Mouse (Mus musculus): ENCODE measurements at regions not wholly inside any gene's neighbourhood (a gene's known extent, or its start where the extent isn't known, plus 50 kb on each side); places are given as distances from the start of the nearest gene placed in this dataset.

DNA sequence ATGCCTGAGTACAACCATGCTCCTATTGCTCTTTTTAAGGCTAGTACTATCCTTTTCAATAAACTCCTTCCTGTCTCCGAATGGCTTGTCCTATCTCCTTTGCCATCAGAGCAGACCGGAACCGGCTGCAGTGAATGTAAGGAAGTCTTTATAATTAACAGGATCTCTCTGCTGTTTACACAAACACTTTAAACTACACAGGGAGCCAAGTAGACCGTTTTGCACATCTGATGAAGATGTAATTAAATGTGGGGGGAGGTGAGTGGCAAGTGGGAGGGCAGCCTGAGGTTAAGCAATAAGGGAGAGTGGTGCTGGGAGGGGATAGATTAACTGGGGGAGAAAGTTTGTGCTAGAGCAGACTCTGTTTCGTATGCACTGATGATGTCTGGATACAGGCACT lies 561.9 kb downstream of the Dhx35 start:
- no peak for DNase-seq (ENCODE audit: low spot score)

- DNase-seq (ENCODE audit: low spot score), result no peak
Observed at GRCm38 (mm10) chr2:159361371-159361770, 566.8 kb downstream of the Dhx35 start.

DNA sequence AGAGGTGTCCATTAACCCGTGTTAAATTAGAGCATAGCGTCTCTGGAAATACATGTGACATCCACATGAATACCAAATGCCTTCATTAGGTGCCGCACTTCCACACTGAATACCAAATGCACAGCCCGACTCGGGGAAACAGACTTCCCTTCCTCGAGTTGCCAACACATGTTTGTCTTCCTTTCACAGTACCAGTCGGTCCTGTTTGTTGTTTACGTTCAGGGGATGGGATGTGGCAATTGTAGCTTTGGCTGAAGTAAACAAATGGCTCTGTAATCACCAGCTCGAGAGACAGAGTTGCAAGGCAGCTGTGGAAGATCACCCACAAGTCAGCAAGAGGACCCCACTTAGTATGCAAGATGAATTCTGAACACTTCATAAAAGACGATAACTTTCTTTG lies 598.3 kb downstream of the Dhx35 start:
- DNase-seq (ENCODE audit: low spot score), result no peak

DNA sequence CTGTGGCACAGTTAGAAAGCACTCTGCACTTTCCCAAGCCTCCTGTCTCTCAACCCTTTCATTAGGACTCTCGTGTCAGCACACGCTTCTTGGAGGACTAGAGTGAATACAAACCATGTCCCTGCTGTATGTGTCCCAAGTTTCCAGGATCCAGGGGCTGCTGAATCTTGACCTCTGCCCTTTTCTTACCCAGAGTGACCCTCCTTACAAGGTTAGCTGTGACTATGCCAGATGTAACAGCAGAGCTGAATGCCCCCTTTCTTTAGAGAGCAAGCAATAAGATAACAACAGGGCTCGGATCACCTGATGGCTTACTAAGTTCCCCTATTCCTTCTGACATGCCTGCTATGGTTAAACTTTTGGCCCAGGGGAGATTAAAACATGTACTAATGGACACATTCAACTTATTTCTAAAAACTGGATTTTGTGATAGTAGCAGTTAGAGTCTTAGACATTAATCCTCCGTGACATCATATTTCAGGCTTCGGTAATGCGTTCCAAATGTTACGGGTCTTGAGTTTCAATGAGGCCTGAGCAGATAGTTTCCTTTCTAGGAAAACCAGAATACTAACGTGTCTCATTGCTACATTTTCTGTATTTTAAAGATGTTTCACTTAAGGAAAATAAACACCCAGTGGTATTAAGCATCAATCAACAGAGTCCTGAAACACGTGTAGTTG lies 607.0 kb downstream of the Dhx35 start:
- no peak for DNase-seq (ENCODE audit: low spot score)

DNA sequence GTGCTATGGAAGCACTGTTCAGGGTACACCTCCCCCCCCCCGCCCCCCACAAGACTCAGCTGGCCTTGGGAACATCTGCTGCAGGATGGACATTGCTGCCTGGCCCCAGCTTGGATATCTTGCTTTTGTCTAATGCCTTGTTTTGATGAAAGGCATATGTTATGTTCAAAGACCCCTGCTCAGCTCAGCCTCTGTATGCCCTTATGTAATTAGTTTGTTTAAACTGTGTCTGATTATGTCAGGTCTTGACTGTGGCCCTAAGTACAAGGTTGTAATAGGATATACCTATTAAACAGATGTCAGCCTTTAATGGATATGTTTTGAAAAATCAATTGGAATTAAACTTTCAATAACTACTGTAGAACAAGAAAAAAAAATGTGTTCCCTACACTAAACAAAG lies 610.3 kb downstream of the Dhx35 start:
- no peak for DNase-seq (ENCODE audit: low spot score)

- no peak for DNase-seq (ENCODE audit: low spot score)
Observed at GRCm38 (mm10) chr2:159414599-159414998, 620.0 kb downstream of the Dhx35 start.

- no peak for DNase-seq (ENCODE audit: low spot score)
Observed at GRCm38 (mm10) chr2:159418371-159418940, 623.8 kb downstream of the Dhx35 start.

DNA sequence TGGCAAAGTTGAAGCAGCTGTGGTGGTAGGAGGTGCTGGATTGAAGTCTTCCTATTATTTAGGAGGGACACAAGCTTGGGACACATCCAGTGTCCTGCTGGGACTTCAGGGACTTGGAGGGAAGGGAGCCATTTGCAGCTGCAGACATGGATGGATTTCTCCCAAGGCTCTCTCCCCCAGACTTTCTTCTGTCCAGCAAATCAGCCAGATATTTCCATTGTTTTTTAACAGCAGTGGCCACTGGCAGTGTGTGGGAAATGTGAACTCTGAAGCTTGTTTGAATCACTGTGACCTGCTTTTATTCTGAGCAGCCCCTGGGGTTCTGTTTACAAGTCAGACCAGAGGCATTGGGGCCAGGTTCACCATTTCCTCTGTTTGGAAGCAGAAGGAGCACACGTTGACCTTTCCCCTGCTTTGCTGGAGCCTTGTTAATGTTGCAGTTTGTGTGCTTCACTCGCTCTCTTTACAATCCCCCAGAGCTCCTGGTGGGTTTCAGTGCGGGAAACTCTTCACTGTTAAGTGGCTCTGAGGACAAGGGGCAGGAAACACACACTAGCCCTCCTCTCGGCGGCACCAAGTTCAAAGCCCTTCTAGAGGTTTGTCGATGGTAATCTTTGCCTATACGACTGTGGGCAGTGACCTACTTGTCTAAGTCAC lies 627.8 kb downstream of the Dhx35 start:
- no peak for DNase-seq (ENCODE audit: low spot score)

- no peak for DNase-seq (ENCODE audit: low spot score)
Observed at GRCm38 (mm10) chr2:159428201-159428600, 633.6 kb downstream of the Dhx35 start.

DNA sequence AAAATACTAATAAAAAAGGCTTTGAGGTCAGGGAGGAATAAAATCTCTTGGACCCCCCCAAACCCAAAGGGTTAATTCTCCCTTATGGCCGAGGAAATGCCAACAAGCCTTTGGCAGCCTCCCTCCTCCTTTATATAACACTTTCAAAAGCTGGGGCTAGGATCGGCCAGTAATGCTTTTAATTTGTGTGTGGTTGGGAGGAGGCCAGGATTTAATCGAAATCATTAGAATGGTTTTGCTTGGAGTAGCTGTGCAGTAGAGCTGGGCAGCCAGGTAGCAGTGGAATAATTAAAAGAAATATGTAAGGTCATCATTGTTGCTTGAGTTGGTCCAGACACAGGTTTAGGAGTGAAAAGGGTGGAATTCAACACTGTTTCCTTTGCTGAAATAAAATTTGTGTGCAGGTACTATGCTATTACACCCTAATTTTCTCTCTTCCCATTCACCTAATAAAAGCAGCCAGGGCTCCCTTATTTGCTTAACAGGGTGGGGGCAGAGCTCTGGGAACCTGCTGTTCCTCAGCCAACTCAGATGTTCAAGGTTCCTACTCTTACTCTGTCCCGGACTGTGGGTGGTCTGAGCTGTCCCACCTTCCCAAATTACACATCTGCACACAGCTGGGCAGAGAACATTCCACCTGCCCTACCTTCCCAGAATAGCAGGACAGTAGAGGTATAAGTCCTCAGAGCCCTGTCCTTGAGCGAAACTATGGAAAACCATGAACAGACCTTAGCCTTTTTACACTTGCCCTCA lies 636.1 kb downstream of the Dhx35 start:
- DNase-seq (ENCODE audit: low spot score), result no peak

DNA sequence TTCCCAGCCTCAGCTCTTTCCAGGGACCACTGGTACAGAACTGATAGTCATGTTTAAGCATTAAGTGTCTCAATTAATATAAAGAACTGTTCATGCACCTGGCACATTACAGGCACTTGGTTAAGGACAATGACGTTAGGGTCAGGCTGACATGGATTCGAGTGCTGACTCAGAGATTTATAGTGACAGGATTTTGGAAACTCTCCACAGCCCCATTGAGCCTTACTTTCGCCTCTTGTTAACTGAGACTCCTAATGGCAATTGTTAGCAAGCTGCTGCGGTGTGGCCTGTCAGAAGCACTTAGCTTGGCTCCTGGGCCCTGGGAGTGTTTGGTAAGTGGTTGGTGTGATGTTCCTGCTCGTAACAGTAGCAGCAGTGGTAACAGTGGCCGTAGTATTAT lies 644.4 kb downstream of the Dhx35 start:
- no peak for DNase-seq (ENCODE audit: low spot score)

GRCm38 (mm10) chr2:159443581-159443980 lies 649.0 kb downstream of the Dhx35 start:
- DNase-seq (ENCODE audit: low spot score), result peak; percentile 18

DNA sequence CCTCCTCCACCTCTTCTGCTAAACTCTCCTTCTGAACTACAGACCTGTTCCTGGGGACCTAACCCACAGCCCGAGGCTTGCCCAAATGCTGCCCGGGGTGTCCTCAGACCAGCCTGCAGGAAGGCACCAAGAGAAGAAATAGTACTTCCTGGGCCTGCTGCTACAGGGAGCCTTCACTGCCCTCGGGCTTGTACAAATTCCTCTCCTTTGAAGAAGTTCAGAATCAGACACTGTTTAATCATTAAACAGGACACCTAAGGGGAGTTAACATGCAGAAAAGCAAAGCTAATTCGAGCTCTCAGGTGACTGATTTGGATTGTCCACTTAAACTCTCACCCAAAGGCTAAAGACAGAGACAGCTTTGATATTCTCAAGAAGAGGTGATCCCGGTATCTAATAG lies 651.8 kb downstream of the Dhx35 start:
- DNase-seq (ENCODE audit: low spot score), result no peak

- no peak for DNase-seq (ENCODE audit: low spot score)
Observed at GRCm38 (mm10) chr2:159446886-159447285, 652.3 kb downstream of the Dhx35 start.

DNA sequence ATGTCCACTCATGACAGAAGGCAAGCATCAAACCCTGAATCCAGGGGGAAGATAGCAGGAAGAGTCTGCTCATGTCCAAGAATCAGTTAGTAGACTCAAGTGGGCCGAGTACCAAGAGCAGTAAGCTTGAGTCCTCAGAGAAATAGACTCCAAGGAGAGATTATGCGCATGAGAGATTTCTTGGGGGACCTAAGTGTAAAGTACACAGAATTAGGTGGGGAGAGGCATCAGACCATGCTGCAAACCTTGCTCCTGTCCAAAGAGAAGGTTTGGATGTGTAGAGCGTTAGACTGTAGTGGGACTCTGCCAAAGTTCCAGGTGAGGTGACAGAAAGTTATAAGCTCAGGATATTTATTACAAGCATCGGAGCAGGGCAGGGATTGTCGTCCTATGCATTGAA lies 654.4 kb downstream of the Dhx35 start:
- no peak for DNase-seq (ENCODE audit: low spot score)

DNA sequence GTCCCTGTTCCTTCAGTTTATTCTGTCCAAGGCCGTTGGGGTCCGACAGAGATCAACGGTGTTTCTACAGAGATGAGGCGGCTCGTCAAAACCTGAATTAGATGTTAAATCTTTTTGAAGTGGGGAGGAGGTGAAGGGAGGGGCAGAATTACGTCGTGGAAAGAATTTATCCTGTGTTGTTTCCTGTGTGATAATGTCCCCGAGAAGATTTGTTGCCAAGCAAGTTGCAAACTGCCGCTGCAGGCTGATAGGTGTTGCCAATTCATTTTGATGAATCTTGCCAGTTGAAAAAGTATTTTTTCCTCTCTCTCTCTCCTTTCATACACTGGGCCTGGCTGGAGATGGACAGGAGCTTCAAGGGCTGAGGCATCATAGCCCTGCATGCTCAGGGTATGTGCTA lies 656.8 kb downstream of the Dhx35 start:
- DNase-seq (ENCODE audit: low spot score), result no peak

DNA sequence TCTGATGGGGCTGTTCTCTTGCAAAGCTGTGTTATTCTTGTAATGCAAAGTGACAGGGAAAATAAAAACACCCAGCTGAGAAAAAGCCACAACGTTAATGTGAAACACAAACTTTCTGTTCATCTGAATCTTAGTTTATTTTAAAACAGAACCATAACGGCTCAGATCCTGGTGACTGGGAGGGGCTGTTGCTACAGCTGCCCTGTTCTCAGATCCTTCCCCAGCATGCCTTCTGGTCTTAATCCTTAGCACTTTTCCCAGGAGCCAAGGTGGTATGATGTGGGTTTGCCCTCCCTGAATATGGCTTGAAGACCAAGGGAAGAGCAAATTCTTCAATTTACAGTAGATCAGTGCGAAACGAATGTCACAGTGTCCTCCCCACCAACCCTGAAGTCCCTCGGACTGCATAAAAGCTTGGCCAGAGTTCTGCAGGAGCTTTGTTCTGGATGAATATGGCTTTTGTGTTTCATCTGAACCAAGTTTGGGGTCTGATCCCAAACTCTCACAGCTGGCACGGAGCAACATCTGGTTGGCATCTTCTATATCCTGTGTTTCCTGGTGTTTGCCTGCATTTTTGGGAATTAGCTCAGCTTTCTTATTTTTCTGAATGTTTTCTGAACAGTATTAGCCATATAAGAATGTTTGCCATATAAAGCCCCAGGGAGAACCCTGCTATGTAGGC lies 686.9 kb downstream of the Dhx35 start:
- no peak for DNase-seq (ENCODE audit: low spot score)

DNA sequence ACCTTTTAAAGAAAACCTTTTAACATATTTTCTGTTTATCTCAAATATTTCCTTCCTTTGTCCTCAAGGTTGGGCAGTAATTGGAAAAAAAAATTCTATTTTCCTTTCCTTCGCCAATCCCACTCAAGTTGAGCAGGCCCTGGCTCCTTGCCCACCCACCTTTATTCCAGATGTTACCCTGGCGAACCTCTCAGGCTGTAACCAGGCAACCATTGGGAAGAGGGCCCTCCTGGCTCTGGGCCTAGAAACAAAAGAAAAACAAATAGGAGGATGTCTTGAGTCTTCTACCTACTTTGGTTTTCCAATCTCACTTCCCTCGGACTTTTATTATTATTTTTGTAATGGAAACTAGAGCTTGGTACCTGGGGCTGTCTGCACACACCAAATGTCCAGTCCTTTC lies 696.5 kb downstream of the Dhx35 start:
- no peak for DNase-seq (ENCODE audit: low spot score)

DNA sequence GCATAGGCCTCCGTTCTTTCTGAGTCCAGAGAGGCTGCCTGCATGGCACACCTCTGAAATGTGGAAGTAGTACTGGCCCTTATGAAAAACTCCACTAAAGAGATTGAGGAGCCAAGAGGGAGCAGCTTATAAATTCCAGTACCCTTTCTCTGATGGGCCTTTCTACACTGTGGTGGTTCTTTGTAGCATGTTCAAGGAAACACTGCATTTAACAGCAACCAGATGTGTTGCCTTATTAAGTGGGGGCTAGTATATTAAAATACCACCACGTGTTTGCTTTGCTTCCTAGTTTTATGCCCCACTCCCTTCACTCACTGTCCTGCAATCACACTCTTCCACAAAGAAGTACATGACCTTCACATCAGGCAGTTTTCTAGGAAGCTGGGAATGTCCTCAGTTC lies 704.1 kb downstream of the Dhx35 start:
- DNase-seq (ENCODE audit: low spot score), result no peak

- no peak for DNase-seq (ENCODE audit: low spot score)
Observed at GRCm38 (mm10) chr2:159501039-159501438, 706.4 kb downstream of the Dhx35 start.

GRCm38 (mm10) chr2:159519066-159519465 lies 724.5 kb downstream of the Dhx35 start:
- no peak for DNase-seq (ENCODE audit: low spot score)

- no peak for DNase-seq (ENCODE audit: low spot score)
Observed at GRCm38 (mm10) chr2:159523739-159524138, 729.1 kb downstream of the Dhx35 start.

Data from layer of hippocampus, adult 11-12 months (tissue).